Mouse (Mus musculus) T-helper 1 cell (primary cell): ENCODE data around the gene Ripor2.

Experiments used
- in situ Hi-C: fragments of 300-600 bp; cut with MboI, MseI; formaldehyde crosslinking; loops from one replicate; pipeline ENCODE4 v1.15.1; 2025; ENCODE audit warnings: high pct_unique_total_duplicates

Gene Ripor2

DNA sequence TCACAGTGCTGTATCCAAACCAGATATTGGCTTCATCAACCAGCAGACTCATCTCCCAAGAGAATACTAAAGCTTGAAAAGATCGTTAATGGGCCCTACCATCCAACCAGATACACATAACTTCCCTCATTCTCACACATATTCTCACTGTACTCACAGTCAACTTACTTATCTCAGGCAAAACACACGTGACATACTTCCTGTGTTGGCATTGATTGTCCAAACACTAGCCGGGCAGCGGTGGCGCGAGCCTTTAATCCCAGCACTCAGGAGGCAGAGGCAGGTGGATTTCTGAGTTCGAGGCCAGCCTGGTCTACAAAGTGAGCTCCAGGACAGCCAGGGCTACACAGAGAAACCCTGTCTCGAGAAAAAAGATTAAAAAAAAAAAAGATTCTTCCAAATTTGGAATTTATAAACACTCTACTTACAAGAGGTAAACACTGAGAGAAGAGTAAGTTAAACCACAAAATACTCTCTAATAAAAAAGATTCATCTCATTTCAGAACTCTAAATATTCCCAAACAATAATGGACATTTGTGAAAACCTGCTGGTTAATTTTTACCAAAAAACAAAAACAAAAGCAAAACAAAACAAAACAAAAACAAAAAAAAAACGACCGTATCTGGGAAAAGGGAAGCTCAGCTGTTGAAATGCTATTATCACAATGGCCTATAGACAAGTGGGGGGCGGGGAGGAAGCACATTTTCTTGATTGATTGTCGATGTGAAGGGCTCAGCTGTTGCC is 176.0 kb downstream of the Ripor2 start:
- in situ Hi-C loops: loop anchor here (25.0 kb wide), 1 partner anchor 996 kb away; the partner anchor contains the start of genes Hist1h1a, Hist1h2ab, Hist1h3a and Hist1h3b

DNA sequence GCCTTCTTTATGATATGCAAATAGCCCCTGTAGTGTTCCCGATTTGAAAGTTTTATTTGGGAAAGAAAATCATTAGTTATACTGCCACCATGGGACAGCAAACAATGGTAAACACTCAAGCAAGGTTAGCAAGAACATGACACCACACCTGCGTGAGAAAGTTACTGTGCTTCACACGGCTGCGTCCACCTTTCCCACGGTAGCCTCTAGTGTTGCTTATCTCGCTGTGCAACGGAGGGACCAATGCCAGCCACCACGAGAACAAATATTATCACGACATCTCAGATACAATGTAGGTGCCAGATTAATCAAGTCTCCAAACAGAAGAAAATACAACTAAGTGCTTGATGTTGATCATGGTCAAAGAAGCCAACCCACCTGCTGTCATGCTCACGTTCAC is 177.5 kb downstream of the Ripor2 start:
- in situ Hi-C loops: loop anchor here (25.0 kb wide), 1 partner anchor 997 kb away; the partner anchor contains the start of genes Hist1h1a, Hist1h2ab, Hist1h3a and Hist1h3b

DNA sequence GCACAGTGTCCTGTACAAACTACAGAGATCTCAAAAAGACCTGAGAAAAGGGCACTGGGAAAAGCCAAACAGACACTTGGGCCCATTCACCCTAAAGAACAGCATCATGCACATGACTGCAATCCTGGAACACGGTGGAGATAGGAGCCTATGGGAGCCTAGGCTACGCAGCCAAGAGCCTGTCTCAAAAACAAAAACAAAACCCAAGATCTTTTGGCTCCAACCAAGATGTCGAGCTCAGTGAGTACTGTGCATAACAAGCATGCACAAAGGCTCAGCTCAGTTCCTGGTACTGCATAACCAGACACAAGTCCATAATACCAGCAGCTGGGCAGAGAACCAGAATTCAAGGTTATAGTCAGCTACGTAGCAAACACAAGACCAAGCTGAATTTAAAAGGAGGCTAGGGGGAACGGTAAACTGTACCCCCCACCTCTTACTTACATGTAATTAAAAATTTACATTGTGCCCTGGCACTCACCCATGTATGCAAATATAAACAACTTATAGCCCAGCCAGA is 178.4 kb downstream of the Ripor2 start:
- in situ Hi-C loops: loop anchor here (5.0 to 25.0 kb wide), 2 partner anchors 37 to 998 kb away; partner anchors contain the start of genes Hist1h1a, Hist1h2ab, Hist1h3a and Hist1h3b

DNA sequence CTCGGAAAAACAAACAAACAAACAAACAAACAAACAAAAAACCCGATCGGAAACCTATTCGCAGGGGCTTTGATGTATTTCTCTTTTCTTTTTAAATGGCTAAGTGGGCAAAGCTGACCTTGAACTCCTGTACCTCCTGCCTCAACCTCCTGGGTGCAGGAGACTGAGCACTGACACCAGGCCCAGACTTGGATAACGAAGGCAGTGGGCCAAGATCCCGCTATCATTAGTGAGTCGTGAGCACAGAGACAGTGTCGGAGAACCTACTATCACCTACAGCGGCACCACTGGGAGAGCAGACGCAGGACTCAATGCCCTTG is 179.1 kb downstream of the Ripor2 start:
- in situ Hi-C loops: loop anchor here (5.0 to 25.0 kb wide), 2 partner anchors 36 to 999 kb away; partner anchors contain the start of genes Hist1h1a, Hist1h2ab, Hist1h3a and Hist1h3b

DNA sequence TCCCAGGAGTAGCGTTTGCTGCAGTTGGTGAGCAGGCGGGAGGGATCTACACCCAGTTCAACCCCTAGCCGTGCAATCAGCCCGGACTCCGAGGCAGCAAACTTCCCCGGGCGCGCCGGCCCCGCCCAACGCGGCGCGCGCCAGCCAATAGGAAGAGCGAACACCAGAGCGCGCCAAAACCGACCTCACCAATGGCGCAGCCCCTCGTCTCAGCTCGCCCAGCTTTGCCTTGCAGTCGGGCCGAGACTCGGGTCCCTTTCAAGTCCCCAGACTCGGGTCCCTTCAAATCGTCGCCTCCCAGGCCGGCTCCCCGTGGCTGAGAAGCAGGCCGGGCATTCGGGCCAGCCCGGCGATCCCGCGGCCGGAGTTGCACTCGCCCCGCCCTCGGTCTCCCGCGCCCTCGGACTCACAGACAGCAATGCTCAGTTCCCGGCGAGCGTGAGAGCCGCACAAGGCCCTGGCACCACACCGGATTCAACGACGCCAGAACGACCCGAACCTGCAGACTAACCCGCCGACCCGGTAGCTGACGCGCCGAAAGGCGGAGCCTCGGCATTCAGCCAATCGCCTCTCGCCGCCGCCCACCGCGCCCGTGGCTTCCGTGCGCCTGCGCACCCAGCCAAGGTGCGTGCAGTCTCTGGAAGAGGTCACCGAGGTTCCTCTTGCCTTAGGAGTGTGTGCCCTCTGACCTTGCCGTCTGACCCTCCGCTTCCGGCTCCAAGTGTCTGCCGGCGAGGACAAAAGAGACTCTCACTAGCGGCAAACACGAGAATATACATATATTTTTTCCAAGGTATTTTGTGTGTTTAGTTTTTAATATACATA is 179.6 kb downstream of the Ripor2 start, which contains the start of gene Gmnn:
Gene Gmnn, minus strand, starts transcription at position 521 of the 825 bp plus-strand sequence.
- in situ Hi-C loops: loop anchor here (5.0 to 25.0 kb wide), 2 partner anchors 36 to 999 kb away; partner anchors contain the start of genes Hist1h1a, Hist1h2ab, Hist1h3a and Hist1h3b

DNA sequence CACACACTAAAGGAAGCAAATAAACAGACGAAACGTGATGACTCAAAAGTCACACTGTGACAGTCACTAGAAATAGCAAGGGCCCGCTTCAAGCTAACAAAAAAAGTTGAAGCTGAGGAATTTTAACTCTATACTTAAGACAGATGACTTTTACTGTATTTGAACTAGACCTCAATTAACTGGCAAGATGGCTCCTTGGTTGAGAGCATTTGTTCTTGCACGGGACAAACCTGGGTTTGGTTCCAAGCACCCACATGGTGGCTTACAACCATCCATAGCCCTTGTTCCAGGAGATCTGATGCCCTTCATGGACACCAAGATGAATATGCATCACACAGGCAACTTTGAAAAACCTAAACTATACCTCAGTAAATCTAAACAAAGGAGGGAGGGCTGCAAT is 180.3 kb downstream of the Ripor2 start:
- in situ Hi-C loops: loop anchor here (5.0 to 25.0 kb wide), 2 partner anchors 35 to 1000 kb away; partner anchors contain the start of genes Hist1h1a, Hist1h2ab, Hist1h3a and Hist1h3b

DNA sequence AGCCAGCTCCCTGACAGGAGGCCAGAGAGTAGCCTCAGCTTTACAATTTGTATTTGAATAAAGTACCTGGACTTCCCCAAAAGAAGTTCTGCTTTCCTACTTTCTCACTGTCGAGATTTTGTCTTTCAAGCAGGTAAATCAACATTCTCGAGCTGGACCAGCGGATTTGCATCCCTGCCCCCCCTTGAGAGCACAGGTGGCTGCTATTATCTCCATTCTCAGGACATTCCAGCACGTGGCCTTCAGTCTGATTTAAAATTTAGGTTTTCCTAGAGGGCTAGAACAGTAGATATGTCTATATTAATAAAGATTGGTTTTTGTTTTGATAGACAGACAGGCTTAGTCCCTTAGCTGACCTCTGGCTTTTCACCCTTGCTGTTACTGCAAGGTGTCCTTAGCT is 185.8 kb downstream of the Ripor2 start:
- in situ Hi-C loops: loop anchor here (25.0 kb wide), 1 partner anchor 1006 kb away; the partner anchor contains the start of genes Hist1h1a, Hist1h2ab, Hist1h3a and Hist1h3b

DNA sequence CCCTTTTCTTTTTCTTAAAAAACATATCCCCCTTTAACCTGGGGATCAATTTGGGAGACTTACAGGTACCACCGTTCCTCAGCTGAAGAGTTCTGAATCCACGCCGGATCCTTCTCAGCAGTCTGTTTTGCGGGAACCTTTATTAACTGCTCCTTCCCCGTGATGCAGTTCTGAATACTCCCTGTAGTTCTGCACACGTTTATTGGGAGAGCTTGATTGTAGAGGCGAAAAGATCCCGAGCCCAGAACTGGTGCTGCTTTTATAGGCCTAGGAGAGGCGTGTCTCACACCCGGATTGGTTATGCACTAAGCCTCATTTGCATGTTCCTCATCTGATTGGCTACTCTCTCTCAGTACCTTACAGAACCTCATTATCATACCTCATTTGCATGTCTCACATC is 189.5 kb downstream of the Ripor2 start:
- in situ Hi-C loops: loop anchor here (25.0 kb wide), 1 partner anchor 1009 kb away; the partner anchor contains the start of genes Hist1h1a, Hist1h2ab, Hist1h3a and Hist1h3b

DNA sequence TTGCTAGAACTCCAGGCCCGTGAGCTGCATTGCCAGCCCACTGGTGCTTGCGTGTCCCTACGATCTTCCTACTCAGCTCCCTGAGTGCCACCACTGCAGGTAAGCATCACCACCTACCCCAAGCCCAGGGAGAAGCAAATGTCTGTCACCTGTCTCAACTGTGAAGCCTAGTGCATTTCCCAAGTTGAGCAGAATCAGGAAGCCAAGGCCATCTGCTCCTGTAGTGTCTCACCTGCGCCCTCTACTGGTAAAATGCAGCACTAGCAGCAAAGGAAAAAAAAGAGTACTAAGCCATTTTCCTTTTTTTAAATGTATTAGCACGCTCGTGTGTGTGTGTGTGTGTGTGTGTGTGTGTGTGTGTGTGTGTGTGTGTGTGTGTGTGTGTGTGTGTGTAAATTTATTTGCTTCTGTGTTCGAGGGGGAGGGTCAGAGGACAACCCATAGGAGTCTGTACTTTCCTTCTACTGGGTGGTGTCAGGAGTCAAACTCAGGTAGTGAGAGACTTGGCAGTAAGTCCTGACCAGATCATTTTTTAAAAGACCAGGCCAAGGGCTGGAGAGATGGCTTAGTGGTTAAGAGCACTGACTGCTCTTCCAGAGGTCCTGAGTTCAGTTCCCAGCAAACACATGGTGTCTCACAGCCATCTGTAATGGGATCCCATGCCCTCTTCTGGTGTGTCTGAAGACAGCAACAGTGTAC is 194.3 kb downstream of the Ripor2 start:
- in situ Hi-C loops: no loop called here

DNA sequence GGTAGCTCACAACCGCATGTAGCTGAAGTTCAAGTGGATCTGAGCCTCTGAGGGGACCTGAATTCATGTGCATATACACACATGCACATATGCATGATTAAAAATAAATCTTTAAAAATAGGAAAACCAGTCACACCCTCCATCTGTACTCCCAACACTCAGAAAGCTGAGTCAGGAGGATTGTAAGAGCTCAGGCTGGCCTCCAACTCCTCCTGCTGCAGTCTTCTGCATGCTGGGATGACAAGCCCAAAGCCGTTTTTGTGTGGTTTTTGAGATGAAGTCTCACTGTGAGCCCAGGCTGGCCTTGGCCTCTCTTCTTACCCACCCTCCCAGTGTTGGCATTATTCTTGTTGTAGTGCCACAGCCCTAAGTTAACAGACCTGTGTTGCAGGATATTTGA is 196.0 kb downstream of the Ripor2 start:
- in situ Hi-C loops: no loop called here

DNA sequence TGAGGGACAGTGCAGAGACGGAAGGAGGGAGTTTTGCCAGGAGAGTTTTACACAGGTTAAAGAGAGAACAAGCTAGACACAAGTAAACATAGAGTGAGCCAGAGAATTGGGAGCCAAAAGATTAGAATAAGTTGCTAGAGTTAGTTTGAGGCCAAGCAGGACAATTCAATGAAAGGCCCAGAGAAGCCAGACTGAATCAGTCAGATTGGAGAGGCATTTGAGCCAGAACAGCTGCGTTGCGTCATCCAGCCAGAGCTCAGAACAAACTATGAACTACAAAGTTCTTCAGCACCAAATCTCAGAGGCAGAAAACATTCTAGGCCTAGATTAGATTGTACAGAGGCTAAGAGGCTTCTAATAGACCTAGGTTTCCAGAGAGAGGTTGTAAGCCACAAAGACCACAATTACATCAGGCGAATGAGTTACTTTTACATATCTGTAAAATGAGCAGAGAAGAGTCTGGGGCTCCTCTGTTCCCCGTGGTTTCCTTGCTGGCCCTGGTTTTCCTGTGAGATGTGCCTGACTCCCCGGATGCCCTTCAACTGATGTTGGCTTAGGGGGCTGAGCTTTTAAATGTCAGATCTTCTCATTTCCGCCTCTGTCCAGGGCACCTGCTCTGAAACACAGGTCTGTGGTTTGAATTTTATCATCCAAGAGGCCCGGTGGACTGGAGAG is 196.9 kb downstream of the Ripor2 start:
- in situ Hi-C loops: no loop called here

DNA sequence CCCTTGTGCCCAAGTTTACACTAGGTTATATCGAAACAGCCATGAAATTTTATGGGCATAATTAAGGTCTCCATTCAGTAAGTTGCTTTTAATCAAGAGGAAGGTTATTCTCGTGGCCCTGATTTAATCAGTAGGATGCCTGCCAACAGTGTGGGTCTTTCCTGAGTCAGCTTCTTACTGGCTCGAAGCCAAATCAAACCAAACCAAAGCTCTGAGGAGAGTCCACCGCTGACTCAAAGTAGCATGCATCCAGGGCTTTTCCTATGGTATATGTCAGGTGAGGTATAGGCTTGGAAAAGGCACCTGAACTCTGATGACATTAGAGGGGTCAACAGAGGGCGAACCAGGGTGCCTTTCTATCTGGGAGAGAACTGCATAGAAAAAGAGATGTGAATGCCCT is 199.9 kb downstream of the Ripor2 start:
- in situ Hi-C loops: no loop called here
